Mouse (Mus musculus): Measurements from ENCODE around the gene Fblim1.
"Not testable (repeated sequence)": the region's sequence is repeated elsewhere in the genome, so short reads cannot be mapped to it uniquely, and the experiment has no call there.

The Fblim1 gene

GRCm38 (mm10) chr4:141568966-141569365, 36.9 kb downstream of the Fblim1 start:
- DNase-seq (ENCODE audit: low spot score in 2 of 2), result no peak

- DNase-seq (ENCODE audit: low spot score in 2 of 2), result not testable (repeated sequence)
Observed at GRCm38 (mm10) chr4:141567174-141567573, 38.7 kb downstream of the Fblim1 start.

GRCm38 (mm10) chr4:141566187-141566586, 39.7 kb downstream of the Fblim1 start:
- DNase-seq (ENCODE audit: low spot score in 2 of 2), result no peak

- no peak for DNase-seq (ENCODE audit: low spot score in 2 of 2)
Observed at GRCm38 (mm10) chr4:141565325-141565724, 40.6 kb downstream of the Fblim1 start.

GRCm38 (mm10) chr4:141564660-141565059, 41.2 kb downstream of the Fblim1 start:
- DNase-seq (ENCODE audit: low spot score in 2 of 2), result no peak

GRCm38 (mm10) chr4:141564209-141564608, 41.7 kb downstream of the Fblim1 start:
- DNase-seq (ENCODE audit: low spot score in 2 of 2), result no peak

GRCm38 (mm10) chr4:141562281-141562680, 43.6 kb downstream of the Fblim1 start:
- DNase-seq (ENCODE audit: low spot score in 2 of 2), result no peak

- not testable (repeated sequence) for DNase-seq (ENCODE audit: low spot score in 2 of 2)
Observed at GRCm38 (mm10) chr4:141561331-141561919, 44.5 kb downstream of the Fblim1 start.

- peak; percentile 74 to 89 for DNase-seq (ENCODE audit: low spot score in 2 of 2)
Observed at GRCm38 (mm10) chr4:141559898-141560263, 46.0 kb downstream of the Fblim1 start.

GRCm38 (mm10) chr4:141559131-141559897, 46.6 kb downstream of the Fblim1 start:
- DNase-seq (ENCODE audit: low spot score in 2 of 2), result peak; percentile 78

GRCm38 (mm10) chr4:141558658-141559057, 47.2 kb downstream of the Fblim1 start:
- peak; percentile 19 to 36 for DNase-seq (ENCODE audit: low spot score in 2 of 2)

- not testable (repeated sequence) for DNase-seq (ENCODE audit: low spot score in 2 of 2)
Observed at GRCm38 (mm10) chr4:141556163-141556562, 49.7 kb downstream of the Fblim1 start.

GRCm38 (mm10) chr4:141554255-141554865, 51.5 kb downstream of the Fblim1 start:
- not testable (repeated sequence) for DNase-seq (ENCODE audit: low spot score in 2 of 2)

- no peak for DNase-seq (ENCODE audit: low spot score in 2 of 2)
Observed at GRCm38 (mm10) chr4:141552484-141552883, 53.4 kb downstream of the Fblim1 start.

GRCm38 (mm10) chr4:141547299-141547698, 58.6 kb downstream of the Fblim1 start:
- no peak for DNase-seq (ENCODE audit: low spot score in 2 of 2)

- DNase-seq (ENCODE audit: low spot score in 2 of 2), result peak; percentile 79 to 84
Observed at GRCm38 (mm10) chr4:141546334-141547200, 59.3 kb downstream of the Fblim1 start.

- peak; percentile 100 for DNase-seq (ENCODE audit: low spot score in 2 of 2)
Observed at GRCm38 (mm10) chr4:141545743-141546333, 60.1 kb downstream of the Fblim1 start.

GRCm38 (mm10) chr4:141545071-141545742, 60.7 kb downstream of the Fblim1 start:
- DNase-seq (ENCODE audit: low spot score in 2 of 2), result peak; percentile 61 to 63

GRCm38 (mm10) chr4:141544536-141544935, 61.4 kb downstream of the Fblim1 start:
- DNase-seq (ENCODE audit: low spot score in 2 of 2), result no peak

GRCm38 (mm10) chr4:141543593-141543992, 62.3 kb downstream of the Fblim1 start:
- no peak for DNase-seq (ENCODE audit: low spot score in 2 of 2)

- no peak for DNase-seq (ENCODE audit: low spot score in 2 of 2)
Observed at GRCm38 (mm10) chr4:141541851-141542250, 64.0 kb downstream of the Fblim1 start.

All from thymus, postnatal 10 days (tissue).